Mouse (Mus musculus): Measurements from ENCODE around the gene Gm5592.
"Not testable (repeated sequence)": the region's sequence is repeated elsewhere in the genome, so short reads cannot be mapped to it uniquely, and the experiment has no call there.

Gm5592 gene

GRCm38 (mm10) chr7:41153541-41153940 is at the start of gene Gm5592:
Gene Gm5592, plus strand, starts transcription at chr7:41153841.
- POLR2A ChIA-PET, CTCF ChIA-PET: not testable (repeated sequence)

DNA sequence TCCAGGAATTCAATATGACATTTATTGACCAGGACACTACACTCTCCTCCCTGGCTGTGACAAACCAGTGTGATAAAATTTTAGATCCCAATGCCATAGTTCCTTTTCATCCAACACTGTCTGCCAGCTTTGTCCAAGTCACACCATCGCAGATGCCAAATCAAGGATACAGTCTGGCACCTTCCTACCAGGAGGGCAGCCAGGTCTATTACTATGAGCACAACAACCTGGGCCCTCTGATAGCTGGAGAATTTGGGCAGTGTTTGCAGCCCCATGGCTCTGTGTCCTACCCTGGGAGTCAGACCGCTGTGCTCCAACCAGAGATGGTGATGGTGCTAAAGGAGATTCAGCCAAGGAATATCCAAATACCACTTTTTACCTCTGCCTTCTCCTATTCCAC is 2.2 kb downstream of the Gm5592 start:
- POLR2A ChIA-PET, CTCF ChIA-PET: not testable (repeated sequence)

- CTCF ChIA-PET, POLR2A ChIA-PET: not testable (repeated sequence)
Measured at GRCm38 (mm10) chr7:41157879-41158278, 4.2 kb downstream of the Gm5592 start.

DNA sequence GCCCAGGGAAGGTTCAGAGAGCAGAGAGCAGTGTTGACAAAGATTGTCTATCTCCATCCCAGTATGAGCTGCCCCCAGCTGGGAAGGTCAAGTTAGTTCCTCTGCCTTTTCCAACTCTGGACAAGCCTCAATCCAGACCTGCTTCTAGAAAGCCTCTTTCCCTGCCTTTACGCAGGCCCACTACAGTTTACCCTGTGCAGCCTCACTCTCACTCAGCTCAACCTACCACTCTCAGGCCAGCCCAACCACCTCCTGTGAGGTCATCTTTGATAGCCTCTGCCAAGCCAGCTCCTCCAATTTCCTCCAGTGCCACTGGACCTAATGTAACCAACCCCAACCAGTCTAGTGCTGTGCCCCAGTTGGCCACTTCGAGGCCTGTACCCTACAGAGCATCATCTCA is 4.9 kb downstream of the Gm5592 start:
- CTCF ChIA-PET, POLR2A ChIA-PET: not testable (repeated sequence)

GRCm38 (mm10) chr7:41193671-41194070 is 40.0 kb downstream of the Gm5592 start:
- ChIA-PET POLR2A (interaction anchor here in 1 of 4 experiments (0.6 kb wide), 1 partner anchor 547 kb away, joined by 3 read pairs; no protein-coding TSS in a partner anchor), CTCF (no interaction called here)

Data from embryonic stem cell, embryonic (primary cell).